Mouse (Mus musculus): Measurements from ENCODE around the gene Sirt7. TPM values are rescaled to one million over a fixed set of nuclear protein-coding genes. Genes with fewer than 3 reads are reported as not detected.
A peak's percentile ranks its signal among the peaks of the same experiment; 100 is the strongest.

Sirt7 gene
- polyA plus RNA-seq, 1 experiment from 2014 or later, result 30.1 TPM

DNA sequence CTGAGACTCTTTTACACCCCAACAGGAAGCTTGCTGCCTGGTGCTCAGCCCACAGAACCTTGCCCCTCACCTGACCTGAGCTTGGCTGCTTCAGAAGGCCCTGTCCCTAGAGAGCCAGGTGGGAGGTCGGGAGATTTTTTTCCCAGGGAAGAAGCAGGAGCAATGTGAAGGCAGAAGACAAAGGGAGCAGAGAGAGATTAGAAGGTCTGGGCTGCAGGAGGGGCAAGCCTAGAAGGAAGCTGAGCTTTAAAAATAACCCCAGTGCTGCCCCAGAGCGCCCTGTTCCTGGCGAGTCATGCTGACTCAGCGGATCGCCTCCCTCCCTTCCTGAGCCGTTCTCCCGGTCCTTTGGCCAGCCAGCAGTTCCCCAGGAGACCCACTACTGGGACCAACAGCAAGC is 4.9 kb upstream of the Sirt7 start:
- no peaks in the 10 kb centered on the region for H3K27me3 ChIP-seq
- CTCF ChIA-PET, result interaction anchor here (0.9 to 2.6 kb wide), 3 partner anchors 11 to 146 kb away, joined by 3 to 6 read pairs (median 4); no protein-coding TSS in a partner anchor
- no peak for DNase-seq (ENCODE audit: low read depth, low spot score)
- no peak for ATAC-seq
- no peak for TF ChIP-seq CTCF (IDR thresholded peaks at IDR 0.05)
- in situ Hi-C loops (cut with MboI; ENCODE audit: low pct_unique_long_range_greater_than_20kb), result loop anchor here (5.0 kb wide), 1 partner anchor 82 kb away; the partner anchor contains the start of genes Cenpx and Lrrc45
- POLR2A ChIA-PET, result interaction anchor here (0.6 to 1.6 kb wide), 3 partner anchors 44 to 81 kb away, joined by 3 to 6 read pairs (median 5); no protein-coding TSS in a partner anchor

GRCm38 (mm10) chr11:120629341-120629730 is 4.3 kb upstream of the Sirt7 start:
- ChIA-PET POLR2A (interaction anchor here (0.6 to 0.9 kb wide), 3 partner anchors 45 to 54 kb away, joined by 3 to 6 read pairs (median 3); no protein-coding TSS in a partner anchor), CTCF (interaction anchor here (2.6 kb wide), 1 partner anchor 147 kb away, joined by 6 read pairs; no protein-coding TSS in a partner anchor)
- in situ Hi-C loops (cut with MboI; ENCODE audit: low pct_unique_long_range_greater_than_20kb), result loop anchor here (5.0 kb wide), 1 partner anchor 83 kb away; the partner anchor contains the start of genes Cenpx and Lrrc45
- no peak for ATAC-seq
- no peak for TF ChIP-seq CTCF (IDR thresholded peaks at IDR 0.05)
- H3K27me3 ChIP-seq, result no peaks in the 10 kb centered on the region
- DNase-seq (ENCODE audit: low read depth, low spot score), result no peak

GRCm38 (mm10) chr11:120628601-120629340 is 3.7 kb upstream of the Sirt7 start:
- H3K27me3 ChIP-seq, result no peaks in the 10 kb centered on the region
- POLR2A ChIA-PET, result interaction anchor here (0.6 to 0.9 kb wide), 2 partner anchors 48 to 155 kb away, joined by 3 to 4 read pairs; no protein-coding TSS in a partner anchor
- in situ Hi-C loops (cut with MboI; ENCODE audit: low pct_unique_long_range_greater_than_20kb), result loop anchor here (5.0 kb wide), 1 partner anchor 84 kb away; the partner anchor contains the start of genes Cenpx and Lrrc45
- CTCF ChIA-PET, result interaction anchor here (2.6 kb wide), 1 partner anchor 148 kb away, joined by 6 read pairs; no protein-coding TSS in a partner anchor
- no peak for TF ChIP-seq CTCF (IDR thresholded peaks at IDR 0.05)
- DNase-seq (ENCODE audit: low read depth, low spot score) (no peak), ATAC-seq (no peak)

DNA sequence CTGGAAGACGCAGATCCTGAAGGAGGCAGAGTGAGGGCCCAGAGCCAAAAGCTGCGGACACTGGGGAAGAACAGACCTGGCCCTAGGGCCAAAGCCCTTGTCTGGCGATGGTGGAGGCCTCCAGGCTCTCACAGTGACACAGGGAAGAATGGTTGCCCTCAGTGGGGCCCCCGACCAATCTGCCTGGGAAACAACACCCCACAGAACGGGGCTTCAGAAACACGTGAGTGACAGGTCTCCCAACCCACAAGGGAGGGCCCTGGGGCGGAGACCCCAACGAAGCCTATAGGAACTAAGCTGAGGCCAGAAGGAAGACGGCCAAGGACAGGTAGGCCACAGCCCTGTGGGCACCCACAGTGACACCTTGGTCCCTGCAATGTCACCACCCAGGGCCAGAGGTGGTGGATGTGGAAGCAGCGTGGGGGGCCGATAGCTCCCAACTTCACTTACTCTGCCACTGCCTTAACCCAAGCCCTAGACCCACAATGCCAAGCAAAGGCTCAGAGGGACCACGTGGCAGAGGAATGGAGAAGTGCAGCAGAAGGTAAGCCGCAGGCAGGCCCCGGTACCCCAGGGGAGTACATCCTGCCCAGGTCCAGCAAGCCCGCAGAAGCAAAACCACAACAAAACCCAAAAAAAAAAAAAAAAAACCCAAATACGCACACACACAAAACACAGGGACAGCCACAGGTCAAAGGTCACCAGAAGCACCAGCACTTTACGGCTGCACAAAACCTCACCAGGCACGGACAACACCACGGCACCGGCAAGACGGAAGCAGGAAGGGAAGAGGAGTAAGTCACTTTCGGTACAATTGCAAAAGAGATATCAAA is 2.6 kb upstream of the Sirt7 start:
- ChIA-PET CTCF (no interaction called here), POLR2A (interaction anchor here (0.6 kb wide), 1 partner anchor 106 kb away, joined by 6 read pairs; no protein-coding TSS in a partner anchor)
- DNase-seq (ENCODE audit: low read depth, low spot score) (no peak), ATAC-seq (no peak)
- H3K27me3 ChIP-seq, result no peaks in the 10 kb centered on the region
- in situ Hi-C loops (cut with MboI; ENCODE audit: low pct_unique_long_range_greater_than_20kb), result loop anchor here (5.0 kb wide), 1 partner anchor 85 kb away; the partner anchor contains the start of genes Cenpx and Lrrc45
- TF ChIP-seq CTCF (IDR thresholded peaks at IDR 0.05), result no peak

GRCm38 (mm10) chr11:120626785-120627467 is 1.9 kb upstream of the Sirt7 start:
- DNase-seq (ENCODE audit: low read depth, low spot score) (no peak), ATAC-seq (no peak)
- ChIA-PET POLR2A (interaction anchor here (0.6 to 0.8 kb wide), 2 partner anchors 13 to 105 kb away, joined by 4 to 6 read pairs; no protein-coding TSS in a partner anchor), CTCF (interaction anchor here (1.1 kb wide), 1 partner anchor 173 kb away, joined by 3 read pairs; no protein-coding TSS in a partner anchor)
- in situ Hi-C loops (cut with MboI; ENCODE audit: low pct_unique_long_range_greater_than_20kb), result loop anchor here (5.0 kb wide), 1 partner anchor 85 kb away; the partner anchor contains the start of genes Cenpx and Lrrc45
- TF ChIP-seq CTCF (IDR thresholded peaks at IDR 0.05), result no peak
- H3K27me3 ChIP-seq, result no peaks in the 10 kb centered on the region

GRCm38 (mm10) chr11:120624680-120625111 is 344 bp downstream of the Sirt7 start:
- in situ Hi-C loops (cut with MboI; ENCODE audit: low pct_unique_long_range_greater_than_20kb), result loop anchor here (5.0 kb wide), 1 partner anchor 88 kb away; the partner anchor contains the start of genes Cenpx and Lrrc45
- no peak for DNase-seq (ENCODE audit: low read depth, low spot score)
- H3K27me3 ChIP-seq, result no peaks in the 10 kb centered on the region
- peak; percentile 47 for ATAC-seq
- ChIA-PET CTCF (interaction anchor here (1.0 to 1.8 kb wide), 3 partner anchors 19 to 101 kb away, joined by 3 to 10 read pairs (median 3); partner anchors contain the start of gene Pycr1), POLR2A (interaction anchor here (0.8 to 1.6 kb wide), 2 partner anchors 9 to 135 kb away, joined by 3 to 5 read pairs; partner anchors contain the start of gene Mafg)
- TF ChIP-seq CTCF (IDR thresholded peaks at IDR 0.05), result no peak

- no peak for DNase-seq (ENCODE audit: low read depth, low spot score)
- ChIA-PET POLR2A (interaction anchor here (0.7 to 1.6 kb wide), 4 partner anchors 9 to 134 kb away, joined by 3 to 5 read pairs (median 4); partner anchors contain the start of gene Mafg), CTCF (interaction anchor here (0.6 to 1.8 kb wide), 6 partner anchors 9 to 152 kb away, joined by 3 to 10 read pairs (median 3); partner anchors contain the start of genes Cenpx, Lrrc45, Mafg and Pycr1)
- in situ Hi-C loops (cut with MboI; ENCODE audit: low pct_unique_long_range_greater_than_20kb), result no loop called here
- no peak for TF ChIP-seq CTCF (IDR thresholded peaks at IDR 0.05)
- peak; percentile 74 for ATAC-seq
- no peaks in the 10 kb centered on the region for H3K27me3 ChIP-seq
Measured at GRCm38 (mm10) chr11:120623961-120624679, 920 bp downstream of the Sirt7 start.

- no peaks in the 10 kb centered on the region for H3K27me3 ChIP-seq
- ChIA-PET POLR2A (interaction anchor here (0.9 to 1.5 kb wide), 2 partner anchors 38 to 163 kb away, joined by 3 to 4 read pairs; no protein-coding TSS in a partner anchor), CTCF (interaction anchor here (1.3 to 1.4 kb wide), 2 partner anchors 40 to 154 kb away, joined by 3 to 4 read pairs; no protein-coding TSS in a partner anchor)
- in situ Hi-C loops (cut with MboI; ENCODE audit: low pct_unique_long_range_greater_than_20kb), result no loop called here
- TF ChIP-seq CTCF (IDR thresholded peaks at IDR 0.05), result no peak
- DNase-seq (ENCODE audit: low read depth, low spot score), result no peak
- ATAC-seq, result no peak
Measured at GRCm38 (mm10) chr11:120622805-120623204, 2.2 kb downstream of the Sirt7 start.

Measured in Patski (cell line).